Mouse (Mus musculus): ENCODE results near the gene Timm13. TPM values are rescaled to one million over a fixed set of nuclear protein-coding genes. Genes with fewer than 3 reads are reported as not detected.

Timm13 gene
- polyA plus RNA-seq, 1 experiment from 2014 or later, result 358 TPM

GRCm38 (mm10) chr10:80880901-80881300, 19.9 kb downstream of the Timm13 start:
- Histone ChIP-seq H3K9me3 (ENCODE audit: control insufficient read depth) (no peaks in the 10 kb centered on the region), H3K27me3 (replicated peaks; ENCODE audit: control insufficient read depth, insufficient read depth, low read length) (no peaks in the 10 kb centered on the region), H3K4me2 (replicated peaks; ENCODE audit: low read depth) (no peak overlapping the region), H3K36me3 (ENCODE audit: control insufficient read depth, insufficient read depth) (no peaks in the 10 kb centered on the region), H3K27ac (ENCODE audit: low read depth, low read length) (no peak overlapping the region), H3K4me1 (replicated peaks; ENCODE audit: control insufficient read depth, insufficient read depth, low read length) (no peaks in the 10 kb centered on the region), H3K4me3 (ENCODE audit: low read depth, low read length) (no peak overlapping the region), H3K9ac (ENCODE audit: low read depth, low read length) (no peak overlapping the region)
- WGBS, result 70% methylated on average over 2 of the region's 2 CpGs
- no peak for TF ChIP-seq CTCF (IDR thresholded peaks at IDR 0.05; ENCODE audit: low read depth)
- no peak for ATAC-seq

DNA sequence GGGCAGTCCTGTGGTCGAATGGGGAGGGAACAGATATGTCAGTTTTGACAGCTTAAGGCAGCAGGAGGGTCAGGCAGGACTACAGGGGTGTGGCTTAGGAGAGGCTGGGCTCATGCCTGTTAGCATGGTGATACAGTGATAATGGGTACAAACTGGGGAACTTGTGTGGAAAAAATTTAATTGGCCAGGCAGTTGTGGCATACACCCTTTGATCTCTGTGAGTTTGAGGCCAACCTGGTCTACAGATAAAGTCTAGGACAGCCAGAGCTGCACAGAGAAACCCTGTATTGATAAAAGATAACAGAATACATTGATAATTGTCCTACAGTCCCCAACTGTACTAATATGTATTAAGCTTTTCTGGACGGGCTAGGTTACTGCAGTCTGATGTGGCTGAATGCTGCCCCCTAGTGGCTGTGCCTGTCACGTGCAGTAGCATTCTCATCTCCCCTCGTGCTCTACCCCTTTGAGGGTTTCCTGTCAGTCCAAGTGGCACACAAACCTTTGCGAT, 20.6 kb downstream of the Timm13 start:
- no peaks in the 10 kb centered on the region for H3K9me3 ChIP-seq (ENCODE audit: control insufficient read depth)
- H3K27ac ChIP-seq (ENCODE audit: low read depth, low read length), result no peak overlapping the region
- peak; percentile 89 for TF ChIP-seq CTCF (IDR thresholded peaks at IDR 0.05; ENCODE audit: low read depth)
- H3K4me2 ChIP-seq (replicated peaks; ENCODE audit: low read depth), result no peak overlapping the region
- no peaks in the 10 kb centered on the region for H3K4me1 ChIP-seq (replicated peaks; ENCODE audit: control insufficient read depth, insufficient read depth, low read length)
- H3K36me3 ChIP-seq (ENCODE audit: control insufficient read depth, insufficient read depth), result no peaks in the 10 kb centered on the region
- WGBS, result 10% methylated on average over 5 of the region's 5 CpGs
- no peak overlapping the region for H3K4me3 ChIP-seq (ENCODE audit: low read depth, low read length)
- H3K27me3 ChIP-seq (replicated peaks; ENCODE audit: control insufficient read depth, insufficient read depth, low read length), result no peaks in the 10 kb centered on the region
- ATAC-seq, result peak; percentile 50; the same call in 1 of the 2 replicates
- no peak overlapping the region for H3K9ac ChIP-seq (ENCODE audit: low read depth, low read length)

DNA sequence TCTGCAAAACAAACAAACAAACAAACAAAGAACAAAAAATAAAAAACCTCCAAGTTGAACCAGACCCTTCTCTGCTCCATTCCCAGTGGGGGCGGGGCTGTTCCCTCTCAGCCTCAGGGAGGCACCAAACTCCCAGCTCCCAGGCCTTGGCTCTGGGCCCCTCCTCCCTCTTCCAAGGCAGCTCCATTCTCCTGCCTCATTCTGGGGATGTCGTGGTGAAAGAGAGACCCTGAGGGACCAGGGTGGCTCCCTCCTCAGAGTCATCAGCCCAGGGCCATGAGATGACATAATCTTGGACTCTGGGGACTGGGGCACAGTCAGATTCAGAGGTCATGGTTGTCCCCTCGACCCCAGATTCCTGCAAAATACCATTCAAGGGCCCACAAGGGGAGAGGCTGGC, 24.2 kb downstream of the Timm13 start:
- ATAC-seq, result no peak
- Histone ChIP-seq H3K9me3 (ENCODE audit: control insufficient read depth) (no peaks in the 10 kb centered on the region), H3K4me1 (replicated peaks; ENCODE audit: control insufficient read depth, insufficient read depth, low read length) (no peaks in the 10 kb centered on the region), H3K36me3 (ENCODE audit: control insufficient read depth, insufficient read depth) (no peaks in the 10 kb centered on the region), H3K27me3 (replicated peaks; ENCODE audit: control insufficient read depth, insufficient read depth, low read length) (no peaks in the 10 kb centered on the region), H3K9ac (ENCODE audit: low read depth, low read length) (no peak overlapping the region), H3K27ac (ENCODE audit: low read depth, low read length) (no peak overlapping the region), H3K4me3 (ENCODE audit: low read depth, low read length) (no peak overlapping the region), H3K4me2 (replicated peaks; ENCODE audit: low read depth) (no peak overlapping the region)
- TF ChIP-seq CTCF (IDR thresholded peaks at IDR 0.05; ENCODE audit: low read depth), result no peak
- WGBS, result 31% methylated on average over 3 of the region's 3 CpGs

GRCm38 (mm10) chr10:80876028-80876427, 24.7 kb downstream of the Timm13 start:
- ATAC-seq, result no peak

GRCm38 (mm10) chr10:80874035-80874434, 26.7 kb downstream of the Timm13 start:
- H3K4me3 ChIP-seq (ENCODE audit: low read depth, low read length), result no peak overlapping the region
- no peak overlapping the region for H3K27ac ChIP-seq (ENCODE audit: low read depth, low read length)
- no peak overlapping the region for H3K9ac ChIP-seq (ENCODE audit: low read depth, low read length)
- WGBS, result 84% methylated on average over 9 of the region's 9 CpGs
- no peak for TF ChIP-seq CTCF (IDR thresholded peaks at IDR 0.05; ENCODE audit: low read depth)
- no peak overlapping the region for H3K4me2 ChIP-seq (replicated peaks; ENCODE audit: low read depth)
- H3K27me3 ChIP-seq (replicated peaks; ENCODE audit: control insufficient read depth, insufficient read depth, low read length), result no peaks in the 10 kb centered on the region
- H3K36me3 ChIP-seq (ENCODE audit: control insufficient read depth, insufficient read depth), result no peaks in the 10 kb centered on the region
- H3K4me1 ChIP-seq (replicated peaks; ENCODE audit: control insufficient read depth, insufficient read depth, low read length), result no peaks in the 10 kb centered on the region
- no peak for ATAC-seq
- no peaks in the 10 kb centered on the region for H3K9me3 ChIP-seq (ENCODE audit: control insufficient read depth)

More at GRCm38 (mm10) chr10:80876028-80876427, 24.7 kb downstream of the Timm13 start:
- no peaks in the 10 kb centered on the region for H3K27me3 ChIP-seq (replicated peaks; ENCODE audit: control insufficient read depth, insufficient read depth, low read length)
- H3K4me1 ChIP-seq (replicated peaks; ENCODE audit: control insufficient read depth, insufficient read depth, low read length), result no peaks in the 10 kb centered on the region
- H3K4me2 ChIP-seq (replicated peaks; ENCODE audit: low read depth), result no peak overlapping the region
- H3K9me3 ChIP-seq (ENCODE audit: control insufficient read depth), result no peaks in the 10 kb centered on the region
- no peak overlapping the region for H3K9ac ChIP-seq (ENCODE audit: low read depth, low read length)
- H3K4me3 ChIP-seq (ENCODE audit: low read depth, low read length), result no peak overlapping the region
- H3K36me3 ChIP-seq (ENCODE audit: control insufficient read depth, insufficient read depth), result no peaks in the 10 kb centered on the region
- peak; percentile 88 for TF ChIP-seq CTCF (IDR thresholded peaks at IDR 0.05; ENCODE audit: low read depth)
- 30% methylated on average over 5 of the region's 5 CpGs for WGBS
- no peak overlapping the region for H3K27ac ChIP-seq (ENCODE audit: low read depth, low read length)

GRCm38 (mm10) chr10:80871581-80871980, 29.2 kb downstream of the Timm13 start, which contains the start of gene Tmprss9:
Gene Tmprss9 (plus strand): TSS chr10:80871848.
- no peak within 1 kb of the TSS for H3K4me2 ChIP-seq (replicated peaks; ENCODE audit: low read depth)
- H3K4me3 ChIP-seq (ENCODE audit: low read depth, low read length), result no peak within 1 kb of the TSS
- no peaks in the 10 kb centered on the region for H3K27me3 ChIP-seq (replicated peaks; ENCODE audit: control insufficient read depth, insufficient read depth, low read length)
- peaks cover 7% of the 10 kb centered on the region for H3K36me3 ChIP-seq (ENCODE audit: control insufficient read depth, insufficient read depth)
- H3K27ac ChIP-seq (ENCODE audit: low read depth, low read length), result no peak within 1 kb of the TSS
- no peaks in the 10 kb centered on the region for H3K9me3 ChIP-seq (ENCODE audit: control insufficient read depth)
- TF ChIP-seq CTCF (IDR thresholded peaks at IDR 0.05; ENCODE audit: low read depth), result no peak
- H3K4me1 ChIP-seq (replicated peaks; ENCODE audit: control insufficient read depth, insufficient read depth, low read length), result no peaks in the 10 kb centered on the region
- WGBS, result 23% methylated on average over 9 of the region's 9 CpGs
- ATAC-seq, result no peak
- no peak within 1 kb of the TSS for H3K9ac ChIP-seq (ENCODE audit: low read depth, low read length)

DNA sequence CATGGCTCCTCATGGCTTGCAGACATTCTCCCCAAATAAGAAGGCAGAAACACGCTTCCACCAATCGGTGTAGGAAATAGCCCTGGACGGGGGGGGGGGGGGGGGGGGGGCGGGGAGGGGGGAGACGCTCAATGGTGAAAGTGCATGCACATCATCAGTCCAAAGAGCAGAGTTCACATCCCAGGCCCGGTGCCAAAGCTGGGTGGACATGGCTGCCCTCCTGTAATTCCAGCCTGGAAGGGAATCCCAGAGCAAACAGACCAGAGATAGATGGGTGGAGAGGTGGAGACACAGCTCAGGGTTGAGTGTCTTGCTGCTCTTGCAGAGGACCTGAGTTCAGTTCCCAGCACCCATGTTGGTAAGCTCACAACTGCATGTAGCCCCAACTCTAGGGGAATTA, 29.8 kb downstream of the Timm13 start:
- ATAC-seq, result no peak
- Histone ChIP-seq H3K4me3 (ENCODE audit: low read depth, low read length) (no peak overlapping the region), H3K9me3 (ENCODE audit: control insufficient read depth) (no peaks in the 10 kb centered on the region), H3K27me3 (replicated peaks; ENCODE audit: control insufficient read depth, insufficient read depth, low read length) (no peaks in the 10 kb centered on the region), H3K27ac (ENCODE audit: low read depth, low read length) (no peak overlapping the region), H3K36me3 (ENCODE audit: control insufficient read depth, insufficient read depth) (peaks cover 13% of the 10 kb centered on the region), H3K4me2 (replicated peaks; ENCODE audit: low read depth) (no peak overlapping the region), H3K9ac (ENCODE audit: low read depth, low read length) (no peak overlapping the region), H3K4me1 (replicated peaks; ENCODE audit: control insufficient read depth, insufficient read depth, low read length) (no peaks in the 10 kb centered on the region)
- WGBS, result 53% methylated on average over 3 of the region's 6 CpGs
- TF ChIP-seq CTCF (IDR thresholded peaks at IDR 0.05; ENCODE audit: low read depth), result no peak

Data from intestine, postnatal 0 days (tissue).